Mouse (Mus musculus): ENCODE measurements around the gene Taar1. TPM values are rescaled to one million over a fixed set of nuclear protein-coding genes. Genes with fewer than 3 reads are reported as not detected.

Taar1 gene
- not detected for polyA plus RNA-seq (2017; shearing (Covaris generic))

GRCm38 (mm10) chr10:23920056-23920455 is at the start of gene Taar1:
Taar1 (plus strand) TSS chr10:23920356.

GRCm38 (mm10) chr10:23894601-23895349 is 25.4 kb upstream of the Taar1 start, which contains the start of gene Vnn1:
Vnn1 (plus strand) TSS chr10:23894688.

GRCm38 (mm10) chr10:23938312-23938711 is 18.2 kb downstream of the Taar1 start, which contains the start of gene Taar2:
Taar2 (plus strand) TSS chr10:23938572.

GRCm38 (mm10) chr10:23949508-23950005 is 29.4 kb downstream of the Taar1 start, which contains the start of gene Taar3:
Taar3 (plus strand) TSS chr10:23949558.

GRCm38 (mm10) chr10:23960444-23960915 is 40.3 kb downstream of the Taar1 start, which contains the start of gene Taar4:
Taar4 (plus strand) TSS chr10:23960494.

GRCm38 (mm10) chr10:23970656-23971165 is 50.6 kb downstream of the Taar1 start, which contains the start of gene Taar5:
Taar5 (plus strand) TSS chr10:23970706.

Other genes starting within 250 kb of the Taar1 start
- 43.5 TPM for gene Rps12, start 133.1 kb upstream of the Taar1 start, polyA plus RNA-seq (2017; shearing (Covaris generic))
- gene Slc18b1, start 123.4 kb upstream of the Taar1 start, polyA plus RNA-seq (2017; shearing (Covaris generic)) = not detected
- gene Vnn3, start 68.9 kb upstream of the Taar1 start, polyA plus RNA-seq (2017; shearing (Covaris generic)) = not detected
- gene Vnn1, start 25.7 kb upstream of the Taar1 start, polyA plus RNA-seq (2017; shearing (Covaris generic)) = not detected
- gene Taar2, start 18.2 kb downstream of the Taar1 start, polyA plus RNA-seq (2017; shearing (Covaris generic)) = not detected
- gene Taar3, start 29.2 kb downstream of the Taar1 start, polyA plus RNA-seq (2017; shearing (Covaris generic)) = not detected
- not detected for gene Taar4, start 40.1 kb downstream of the Taar1 start, polyA plus RNA-seq (2017; shearing (Covaris generic))
- gene Taar5, start 50.4 kb downstream of the Taar1 start, polyA plus RNA-seq (2017; shearing (Covaris generic)) = not detected
- not detected for gene Taar6, start 65.3 kb downstream of the Taar1 start, polyA plus RNA-seq (2017; shearing (Covaris generic))
- gene Taar7a, start 73.1 kb downstream of the Taar1 start, polyA plus RNA-seq (2017; shearing (Covaris generic)) = not detected
- not detected for gene Taar7b, start 79.6 kb downstream of the Taar1 start, polyA plus RNA-seq (2017; shearing (Covaris generic))
- not detected for gene Taar7d, start 106.9 kb downstream of the Taar1 start, polyA plus RNA-seq (2017; shearing (Covaris generic))
- not detected for gene Taar7e, start 117.3 kb downstream of the Taar1 start, polyA plus RNA-seq (2017; shearing (Covaris generic))
- not detected for gene Taar7f, start 129.2 kb downstream of the Taar1 start, polyA plus RNA-seq (2017; shearing (Covaris generic))
- not detected for gene Taar8a, start 156.1 kb downstream of the Taar1 start, polyA plus RNA-seq (2017; shearing (Covaris generic))
- not detected for gene Taar8b, start 171.9 kb downstream of the Taar1 start, polyA plus RNA-seq (2017; shearing (Covaris generic))
- gene Taar8c, start 181.6 kb downstream of the Taar1 start, polyA plus RNA-seq (2017; shearing (Covaris generic)) = not detected
- not detected for gene Taar9, start 189.2 kb downstream of the Taar1 start, polyA plus RNA-seq (2017; shearing (Covaris generic))
- gene Stx7, start 228.9 kb downstream of the Taar1 start, polyA plus RNA-seq (2017; shearing (Covaris generic)) = 22.1 TPM